Comparison of ENCODE assay signal across 9 mouse cellular contexts in genomic region chr8:115357663-115358335, GRCm38 (mm10).
DNase-seq lines count a peak whose midpoint lies in the region; ATAC-seq and TF ChIP-seq lines count a peak whose summit lies in the region.
"Had no signal": no experiment of that assay in that cellular context is flagged by ENCODE, and none has a peak within 500 bp of the region (broad histone marks: within the 10 kb centered on the region; RNA-seq: fewer than 3 reads in every experiment).

No protein-coding gene starts in this region.

- 36% methylated on average over 16 of the region's 16 CpGs for WGBS in embryonic facial prominence, embryonic 14.5 days
- WGBS in neural tube, embryonic 15.5 days, result 41% methylated on average over 16 of the region's 16 CpGs

- no peak overlapping the region for H3K4me3 ChIP-seq in embryonic facial prominence, embryonic 14.5 days (ENCODE audit: low read depth, low read length)
- H3K4me3 ChIP-seq in neural tube, embryonic 15.5 days (replicated peaks), result no peak overlapping the region
- no peak overlapping the region for H3K4me3 ChIP-seq in layer of hippocampus, adult 2 months
- H3K4me3 ChIP-seq: liver, embryonic 13.5 days had no signal

- no peak overlapping the region for H3K27ac ChIP-seq in embryonic facial prominence, embryonic 14.5 days (replicated peaks; ENCODE audit: low read depth, low read length)
- no peak overlapping the region for H3K27ac ChIP-seq in neural tube, embryonic 15.5 days (replicated peaks)
- H3K27ac ChIP-seq in layer of hippocampus, adult 2 months, result no peak overlapping the region
- H3K27ac ChIP-seq: liver, embryonic 13.5 days had no signal

- 0 out of 2 replicates have a peak, but pooled peaks have one; percentile 22 for ATAC-seq in embryonic facial prominence, embryonic 14.5 days (ENCODE audit: low read depth)
- no peak for ATAC-seq in neural tube, embryonic 15.5 days (ENCODE audit: low FRiP score)
- ATAC-seq in inflammation-experienced regulatory T-cells, adult 6 months, result no peak

- TF ChIP-seq CTCF in layer of hippocampus, adult 2 months (conservative IDR thresholded peaks at IDR 0.05), result no peak

- H3K27me3 ChIP-seq in embryonic facial prominence, embryonic 14.5 days (replicated peaks; ENCODE audit: control insufficient read depth, insufficient read depth, low read length), result no peaks in the 10 kb centered on the region
- no peaks in the 10 kb centered on the region for H3K27me3 ChIP-seq in neural tube, embryonic 15.5 days (replicated peaks)
- H3K27me3 ChIP-seq: liver, embryonic 13.5 days had no signal

- no peak overlapping the region for H3K9ac ChIP-seq in embryonic facial prominence, embryonic 14.5 days (ENCODE audit: low read depth, low read length)
- H3K9ac ChIP-seq in neural tube, embryonic 15.5 days (replicated peaks), result no peak overlapping the region
- H3K9ac ChIP-seq: liver, embryonic 13.5 days had no signal

- H3K4me2 ChIP-seq in embryonic facial prominence, embryonic 14.5 days (ENCODE audit: low read depth, low read length), result peak overlapping the region; percentile 31
- peak overlapping the region; percentile 27; the same call in 1 of the 2 replicates for H3K4me2 ChIP-seq in neural tube, embryonic 15.5 days
- H3K4me2 ChIP-seq: liver, embryonic 13.5 days had no signal

- H3K36me3 ChIP-seq in embryonic facial prominence, embryonic 14.5 days (ENCODE audit: control insufficient read depth, insufficient read depth, low read length), result no peaks in the 10 kb centered on the region
- H3K36me3 ChIP-seq in neural tube, embryonic 15.5 days, result no peaks in the 10 kb centered on the region
- H3K36me3 ChIP-seq: liver, embryonic 13.5 days had no signal

- H3K4me1 ChIP-seq in embryonic facial prominence, embryonic 14.5 days (ENCODE audit: control insufficient read depth, insufficient read depth, low read length), result peaks cover 20% of the 10 kb centered on the region
- peaks cover 13% of the 10 kb centered on the region for H3K4me1 ChIP-seq in neural tube, embryonic 15.5 days
- H3K4me1 ChIP-seq: liver, embryonic 13.5 days had no signal

- peak; percentile 2 to 4 for DNase-seq in lung, adult 18-20 months
- no peak for DNase-seq in lung, postnatal 25 days (ENCODE audit: low spot score)
- DNase-seq in embryonic facial prominence, embryonic 14.5 days (ENCODE audit: low spot score), result peak; percentile 12
- DNase-seq in kidney, adult 9 months, result peak; percentile 11
- no peak for DNase-seq in layer of hippocampus, adult 2 months (ENCODE audit: low spot score in 2 of 2)
- no peak for DNase-seq in layer of hippocampus, postnatal 14 days (ENCODE audit: low spot score in 2 of 2)
- DNase-seq: liver, embryonic 13.5 days had no signal

- H3K9me3 ChIP-seq in embryonic facial prominence, embryonic 14.5 days (ENCODE audit: control insufficient read depth, low read length), result peaks cover 11% of the 10 kb centered on the region
- 0 out of 2 replicates have a peak, but pooled peaks cover 3% of the 10 kb centered on the region for H3K9me3 ChIP-seq in neural tube, embryonic 15.5 days (replicated peaks)
- H3K9me3 ChIP-seq: liver, embryonic 13.5 days had no signal

Comparison
In these comparisons a context has a peak if more than half of its experiments do, and no peak if none do; other contexts are left out.
1. DNase-seq: peak in lung, adult 18-20 months (2 of 2), embryonic facial prominence, embryonic 14.5 days (single experiment) and kidney, adult 9 months (single experiment); none in lung, postnatal 25 days (single experiment), layer of hippocampus, adult 2 months (0 of 2) and layer of hippocampus, postnatal 14 days (0 of 2).